Mouse (Mus musculus): ENCODE data around the gene Pnmt.

DNA sequence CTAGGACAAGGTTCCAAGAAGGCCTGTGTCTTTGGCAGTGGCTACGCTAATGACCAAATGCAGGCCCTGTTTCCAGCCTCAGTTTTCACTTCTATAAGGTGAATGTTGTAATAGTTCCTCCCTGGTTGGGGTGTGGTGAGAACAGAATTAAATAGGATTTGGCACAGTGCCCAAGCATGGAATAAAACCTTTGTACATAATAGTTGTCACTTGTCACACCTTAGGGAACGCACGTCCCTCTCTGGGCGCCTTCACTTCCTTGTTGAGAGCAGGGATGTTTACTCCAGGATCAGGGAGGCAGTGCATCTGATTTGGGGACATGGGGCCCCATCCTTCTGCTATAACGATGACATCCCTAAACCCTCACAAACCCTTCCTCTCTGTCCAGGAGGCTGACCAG is 42.2 kb downstream of the Pnmt start:
- TF ChIP-seq CTCF (IDR thresholded peaks at IDR 0.05; ENCODE audit: low read depth) (no peak), EP300 (IDR thresholded peaks at IDR 0.05; ENCODE audit: low read depth) (no peak)

All from heart, postnatal 0 days (tissue).